Mouse (Mus musculus) layer of hippocampus, postnatal 14 days (tissue): ENCODE results near the gene Tceal9. TPM values are rescaled to one million over a fixed set of nuclear protein-coding genes. Genes with fewer than 3 reads are reported as not detected.
A peak's percentile ranks its signal among the peaks of the same experiment; 100 is the strongest.

Experiments used
- DNase-seq, 2 experiments: peaks; one replicate each; pipeline ENCODE4 v3.0.0; 2021 to 2022; ENCODE audit warnings: low spot score in 2 of 2, mixed read lengths in 1 of 2
- total RNA-seq, 2 experiments: library from RNA; stranded (reverse); gene quantifications; 2 replicates each; pipeline ENCODE4 v1.2.3; 2021

The Tceal9 gene
- total RNA-seq, 2 experiments from 2014 or later = 79.9 to 86.3 TPM

DNA sequence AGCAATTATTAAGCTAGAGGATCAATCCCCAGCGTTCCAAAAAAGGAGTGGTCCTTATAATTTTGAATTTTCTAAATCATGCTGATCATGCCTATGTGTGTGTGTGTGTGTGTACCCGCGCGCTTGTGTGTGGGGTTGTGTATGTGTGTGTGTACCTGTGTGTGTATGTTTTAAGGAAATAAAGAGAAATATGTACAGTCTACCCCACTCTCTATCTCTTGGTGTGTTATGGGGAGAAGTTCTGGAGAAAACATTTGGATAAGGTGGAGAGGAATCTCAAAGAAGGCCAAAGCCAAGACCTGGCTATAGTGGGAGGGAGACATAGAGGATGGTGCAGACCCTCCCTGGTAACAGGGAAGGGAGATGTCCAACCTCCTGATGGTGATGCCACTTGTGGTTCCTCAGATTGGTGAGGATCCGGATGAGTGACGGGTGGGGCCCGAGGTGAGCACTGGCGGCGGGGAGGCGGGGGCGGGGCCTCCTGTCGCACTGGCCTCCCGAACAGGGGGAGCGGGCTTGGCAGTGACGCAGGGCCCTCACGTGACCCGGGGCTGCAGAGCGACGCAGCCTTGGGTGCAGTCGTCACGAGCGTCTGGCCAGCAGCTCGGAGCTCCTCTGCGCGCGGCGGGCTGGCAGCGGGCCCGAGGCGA lies 25.0 kb downstream of the Tceal9 start, which contains the start of gene Bex3:
Bex3 (plus strand) TSS at position 511 of the 650 bp plus-strand sequence.
- DNase-seq = peak; percentile 19 to 71

- peak; percentile 16 to 29 for DNase-seq
These were observed 25.7 kb downstream of the Tceal9 start for GRCm38 (mm10) chrX:136270393-136271111.

- DNase-seq = no peak
These were observed 29.7 kb downstream of the Tceal9 start for GRCm38 (mm10) chrX:136274542-136274941.

DNA sequence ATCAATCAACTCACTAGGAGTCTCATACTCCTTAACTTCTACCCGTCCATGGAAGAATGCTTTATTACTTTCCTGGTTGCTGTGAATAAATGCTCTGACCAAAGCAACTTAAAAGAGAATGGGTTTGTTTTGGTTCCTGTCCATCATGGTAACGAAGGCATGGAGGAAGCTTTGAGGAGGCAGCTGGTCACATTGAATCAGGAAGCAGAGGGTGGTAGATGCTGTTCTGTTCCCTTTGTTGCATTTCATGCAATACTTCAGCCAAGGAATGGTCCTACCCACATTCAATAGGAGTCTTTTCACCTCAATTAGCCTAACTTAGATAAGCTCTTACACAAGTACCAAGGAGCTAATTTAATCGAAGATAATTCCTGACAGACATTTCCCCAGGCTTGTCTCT lies 30.5 kb downstream of the Tceal9 start:
- no peak for DNase-seq

DNA sequence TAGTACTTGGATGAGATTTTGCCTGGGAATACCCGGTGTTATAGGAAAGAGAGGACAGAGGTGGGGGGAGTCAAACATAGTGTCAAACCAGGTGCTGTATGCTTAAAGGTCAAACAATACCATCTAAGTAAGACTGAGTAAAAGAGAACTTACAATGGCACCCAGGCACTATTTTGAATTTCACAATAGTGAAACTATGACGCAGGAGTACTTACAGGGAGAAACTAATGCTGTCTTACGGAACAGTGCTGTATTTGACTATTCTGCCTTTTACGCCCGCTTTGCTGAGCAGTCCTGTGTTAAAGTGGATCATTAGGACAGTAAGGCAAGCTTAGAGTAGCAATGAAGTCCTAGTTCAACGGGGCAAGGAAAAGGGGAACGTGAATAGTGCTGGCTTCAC lies 32.7 kb downstream of the Tceal9 start:
- DNase-seq = no peak

DNA sequence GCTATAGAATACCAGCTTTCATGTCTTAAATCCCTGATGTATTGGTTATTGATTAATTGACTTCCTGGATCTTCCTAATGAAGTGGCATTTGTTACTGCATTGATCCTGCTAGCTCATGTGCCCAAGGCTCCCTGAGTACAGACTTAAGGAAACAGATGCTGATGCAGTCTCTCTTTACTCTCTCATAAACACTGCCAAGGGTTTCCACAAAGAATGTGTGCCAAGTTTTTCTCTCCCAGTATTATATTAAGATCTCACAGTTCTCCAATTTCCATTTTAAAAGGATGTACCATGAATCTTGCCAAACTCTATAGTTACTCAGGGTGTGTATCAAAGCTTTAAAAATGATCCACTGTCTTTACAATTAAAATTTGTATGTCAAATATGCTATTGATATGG lies 33.5 kb downstream of the Tceal9 start:
- DNase-seq = no peak

- no peak for DNase-seq
These were observed 34.5 kb downstream of the Tceal9 start for GRCm38 (mm10) chrX:136279410-136279809.

DNA sequence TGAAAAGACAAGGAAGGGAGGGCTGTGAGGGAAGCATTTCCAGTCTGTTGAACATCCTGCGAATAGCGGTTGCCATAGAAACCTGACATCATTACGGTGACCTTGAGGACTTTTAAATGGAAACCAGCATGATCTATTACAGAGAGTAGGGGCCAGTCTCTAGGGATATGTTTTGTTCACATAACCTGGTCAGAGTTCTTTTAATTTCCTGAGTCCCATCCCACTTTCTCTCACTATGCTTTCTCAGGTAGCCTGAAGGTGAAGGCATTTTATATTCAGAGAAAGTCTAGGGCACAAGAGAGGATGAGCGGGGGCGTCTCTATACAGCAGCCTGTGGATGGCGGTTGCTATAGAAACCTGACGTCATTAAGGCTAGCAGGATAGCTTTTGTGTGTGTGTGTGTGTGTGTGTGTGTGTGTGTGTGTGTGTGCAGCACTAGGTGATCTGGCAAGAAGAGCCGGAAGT lies 46.0 kb downstream of the Tceal9 start:
- peak; percentile 4 to 13 for DNase-seq

Other genes starting within 250 kb of the Tceal9 start
- 10 to 100 TPM; 65.0 to 75.1 TPM for gene Arxes1, start 211.7 kb upstream of the Tceal9 start, total RNA-seq
- 100 to 1,000 TPM; 343 to 376 TPM for gene Bex2, start 176.8 kb upstream of the Tceal9 start, total RNA-seq
- not detected for gene Nxf3, start 159.8 kb upstream of the Tceal9 start, total RNA-seq
- gene Bex4, start 106.1 kb upstream of the Tceal9 start, total RNA-seq = 10 to 100 TPM; 22.3 to 24.0 TPM
- gene Tceal8, start 72.7 kb upstream of the Tceal9 start, total RNA-seq = 10 to 100 TPM; 39.5 to 42.2 TPM
- gene Tceal5, start 41.2 kb upstream of the Tceal9 start, total RNA-seq = 100 to 1,000 TPM; 110 to 134 TPM
- gene Tceal7, start 30.3 kb upstream of the Tceal9 start, total RNA-seq = 1 to 10 TPM in 1 of 2 experiments, under 1 TPM in 1; 0.95 to 1.7 TPM
- gene Bex1, start 29.6 kb upstream of the Tceal9 start, total RNA-seq = 10 to 100 TPM; 75.5 to 80.4 TPM
- 100 to 1,000 TPM; 355 to 394 TPM for gene Bex3, start 25.2 kb downstream of the Tceal9 start, total RNA-seq